Mouse (Mus musculus): ENCODE data around the gene Emc1.

Gene Emc1

GRCm38 (mm10) chr4:139351931-139352711 lies at the start of gene Emc1, which contains the start of the genes Mrto4 and Ubr4:
Gene Emc1 (plus strand): TSS chr4:139352587.
Gene Mrto4 (minus strand): TSS chr4:139352576.
Gene Ubr4 (plus strand): TSS chr4:139352609.
- DNase-seq (ENCODE audit: low spot score) = peak; percentile 80

GRCm38 (mm10) chr4:139305521-139305920 lies 46.9 kb upstream of the Emc1 start:
- DNase-seq (ENCODE audit: low spot score) = no peak

- DNase-seq (ENCODE audit: low spot score) = no peak
These were observed 44.5 kb upstream of the Emc1 start for GRCm38 (mm10) chr4:139307916-139308315.

GRCm38 (mm10) chr4:139309651-139310050 lies 42.7 kb upstream of the Emc1 start:
- no peak for DNase-seq (ENCODE audit: low spot score)

GRCm38 (mm10) chr4:139310171-139310898 lies 42.1 kb upstream of the Emc1 start, which contains the start of the genes Pqlc2 and Akr7a5:
Gene Pqlc2 (minus strand): TSS chr4:139310708.
Gene Akr7a5 (plus strand): TSS chr4:139310744.
- peak; percentile 99 for DNase-seq (ENCODE audit: low spot score)

GRCm38 (mm10) chr4:139310899-139311701 lies 41.3 kb upstream of the Emc1 start:
- no peak for DNase-seq (ENCODE audit: low spot score)

GRCm38 (mm10) chr4:139311707-139312106 lies 40.7 kb upstream of the Emc1 start:
- no peak for DNase-seq (ENCODE audit: low spot score)

GRCm38 (mm10) chr4:139312632-139313031 lies 39.8 kb upstream of the Emc1 start:
- no peak for DNase-seq (ENCODE audit: low spot score)

GRCm38 (mm10) chr4:139318449-139318848 lies 33.9 kb upstream of the Emc1 start:
- DNase-seq (ENCODE audit: low spot score) = no peak

- no peak for DNase-seq (ENCODE audit: low spot score)
These were observed 32.6 kb upstream of the Emc1 start for GRCm38 (mm10) chr4:139319740-139320139.

GRCm38 (mm10) chr4:139330605-139331004 lies 21.8 kb upstream of the Emc1 start:
- peak; percentile 64 for DNase-seq (ENCODE audit: low spot score)

- no peak for DNase-seq (ENCODE audit: low spot score)
These were observed 17.6 kb upstream of the Emc1 start for GRCm38 (mm10) chr4:139334631-139335295.

GRCm38 (mm10) chr4:139335507-139335906 lies 16.9 kb upstream of the Emc1 start:
- no peak for DNase-seq (ENCODE audit: low spot score)

- DNase-seq (ENCODE audit: low spot score) = peak; percentile 73
These were observed 15.4 kb upstream of the Emc1 start for GRCm38 (mm10) chr4:139336822-139337483.

- DNase-seq (ENCODE audit: low spot score) = no peak
These were observed 14.2 kb upstream of the Emc1 start for GRCm38 (mm10) chr4:139338145-139338544.

GRCm38 (mm10) chr4:139340835-139341234 lies 11.6 kb upstream of the Emc1 start:
- DNase-seq (ENCODE audit: low spot score) = no peak

- peak; percentile 29 for DNase-seq (ENCODE audit: low spot score)
These were observed 10.7 kb upstream of the Emc1 start for GRCm38 (mm10) chr4:139341556-139342233.

- DNase-seq (ENCODE audit: low spot score) = no peak
These were observed 8.7 kb upstream of the Emc1 start for GRCm38 (mm10) chr4:139343718-139344117.

- DNase-seq (ENCODE audit: low spot score) = no peak
These were observed 6.9 kb upstream of the Emc1 start for GRCm38 (mm10) chr4:139345416-139346019.

- DNase-seq (ENCODE audit: low spot score) = no peak
These were observed 445 bp downstream of the Emc1 start for GRCm38 (mm10) chr4:139352832-139353231.
